Mouse (Mus musculus): ENCODE measurements at regions not wholly inside any gene's neighbourhood (a gene's known extent, or its start where the extent isn't known, plus 50 kb on each side); places are given as distances from the start of the nearest gene placed in this dataset.

GRCm38 (mm10) chr6:117084211-117084610, 84.1 kb upstream of the Cxcl12 start:
- TF ChIP-seq CTCF (IDR thresholded peaks at IDR 0.05; ENCODE audit: borderline replicate concordance, extremely low read depth, insufficient read depth, insufficient read length) (no peak), POLR2A (IDR thresholded peaks at IDR 0.05; ENCODE audit: borderline replicate concordance, extremely low read depth, insufficient read depth, insufficient read length, poor library complexity, severe bottlenecking) (no peak)
